Mouse (Mus musculus) midbrain, postnatal 0 days (tissue): ENCODE results near the gene Depdc1b. TPM values are rescaled to one million over a fixed set of nuclear protein-coding genes. Genes with fewer than 3 reads are reported as not detected.

Experiments used
- ATAC-seq: fragments of 200-750 bp; cut with Nextera tagmentation; 2 replicates; pipeline ENCODE4 v1.8.0; 2017; ENCODE audit warnings: moderate number of reproducible peaks, mild to moderate bottlenecking, moderate TSS enrichment, moderate library complexity; ENCODE audit not compliant: low FRiP score
- DNase-seq: peaks from one replicate; pipeline ENCODE4 v3.0.0-alpha.2; 2015; ENCODE audit warnings: low spot score
- H3K27ac ChIP-seq: fragments of 300-500 bp; sonication (generic); 2 replicates; pipeline ENCODE4 v1.5.1; 2014; ENCODE audit warnings: low read depth, mild to moderate bottlenecking, low read length, mixed read lengths
- H3K27me3 ChIP-seq: fragments of 300-500 bp; sonication (generic); 2 replicates; pipeline ENCODE4 v1.6.1; 2014; ENCODE audit warnings: low read length, control low read depth, mixed read lengths; ENCODE audit not compliant: insufficient read depth
- H3K36me3 ChIP-seq: fragments of 300-500 bp; sonication (generic); 2 replicates; pipeline ENCODE4 v1.6.1; 2014; ENCODE audit warnings: low read length, control low read depth, mixed read lengths; ENCODE audit not compliant: insufficient read depth
- H3K4me1 ChIP-seq: fragments of 300-500 bp; sonication (generic); 2 replicates; pipeline ENCODE4 v1.6.1; 2014; ENCODE audit warnings: mild to moderate bottlenecking, control low read depth, antibody characterized with exemption, low read length, mixed read lengths; ENCODE audit not compliant: insufficient read depth
- H3K4me2 ChIP-seq: fragments of 300-500 bp; sonication (generic); 2 replicates; pipeline ENCODE4 v1.6.1; 2014; ENCODE audit warnings: low read depth, mild to moderate bottlenecking, low read length, mixed read lengths; ENCODE audit not compliant: poor library complexity, severe bottlenecking
- H3K4me3 ChIP-seq: fragments of 300-500 bp; sonication (generic); 2 replicates; pipeline ENCODE4 v1.5.1; 2014; ENCODE audit warnings: low read depth, mild to moderate bottlenecking, low read length, moderate library complexity
- H3K9ac ChIP-seq: fragments of 300-500 bp; sonication (generic); replicated peaks from 2 replicates; pipeline ENCODE4 v1.6.1; 2014; ENCODE audit warnings: mild to moderate bottlenecking, low read length, moderate library complexity, mixed read lengths; ENCODE audit not compliant: poor library complexity, severe bottlenecking
- H3K9me3 ChIP-seq: fragments of 300-500 bp; sonication (generic); 2 replicates; pipeline ENCODE4 v1.6.1; 2016; ENCODE audit warnings: low read length, control low read depth
- CTCF ChIP-seq: IDR thresholded peaks from 2 replicates; pipeline ENCODE4 v1.5.1; 2016; ENCODE audit warnings: antibody characterized with exemption, mild to moderate bottlenecking
- WGBS: fragments of 180-500 bp; shearing (Covaris S2); extraction: QIAGEN DNeasy Blood & Tissue Kit; methylation state at CpG from one replicate; pipeline ENCODE4 v1.1.7; 2014; 5-methylcytosine and 5-hydroxymethylcytosine counted together
- polyA plus RNA-seq: library from polyadenylated mRNA; unstranded; fragments of >200 nt; fragmentation: Nextera tagmentation; extraction: Ambion mirVana; gene quantifications from 2 replicates; pipeline ENCODE4 v1.2.1, GENCODE M21; 2015
- total RNA-seq: library from RNA; depleted of rRNA; stranded (reverse); fragments of >200 nt; gene quantifications from 2 replicates; pipeline ENCODE4 v1.2.3, GENCODE M21; 2014

Depdc1b gene
- total and polyA plus RNA-seq, 2 experiments from 2014 or later, result 0.64 to 1.0 TPM

GRCm38 (mm10) chr13:108353781-108354180, 37.6 kb downstream of the Depdc1b start:
- Histone ChIP-seq H3K27me3 (no peaks in the 10 kb centered on the region), H3K36me3 (no peaks in the 10 kb centered on the region), H3K9ac (no peak overlapping the region), H3K27ac (no peak overlapping the region), H3K9me3 (no peaks in the 10 kb centered on the region), H3K4me3 (no peak overlapping the region), H3K4me2 (no peak overlapping the region), H3K4me1 (no peaks in the 10 kb centered on the region)
- WGBS, result 86% methylated on average over 5 of the region's 5 CpGs
- peak; percentile 60 for TF ChIP-seq CTCF
- DNase-seq (no peak), ATAC-seq (no peak)

- Histone ChIP-seq H3K4me3 (no peak overlapping the region), H3K9me3 (no peaks in the 10 kb centered on the region), H3K27me3 (no peaks in the 10 kb centered on the region), H3K27ac (no peak overlapping the region), H3K4me1 (no peaks in the 10 kb centered on the region), H3K36me3 (no peaks in the 10 kb centered on the region), H3K9ac (no peak overlapping the region), H3K4me2 (no peak overlapping the region)
- WGBS, result 82% methylated on average over 12 of the region's 12 CpGs
- DNase-seq, result no peak
- no peak for ATAC-seq
- no peak for TF ChIP-seq CTCF
Observed at GRCm38 (mm10) chr13:108354804-108355552, 38.8 kb downstream of the Depdc1b start.

GRCm38 (mm10) chr13:108357362-108357761, 41.2 kb downstream of the Depdc1b start:
- Histone ChIP-seq H3K4me1 (no peaks in the 10 kb centered on the region), H3K4me3 (no peak overlapping the region), H3K36me3 (no peaks in the 10 kb centered on the region), H3K9ac (no peak overlapping the region), H3K9me3 (no peaks in the 10 kb centered on the region), H3K4me2 (no peak overlapping the region), H3K27ac (no peak overlapping the region), H3K27me3 (no peaks in the 10 kb centered on the region)
- ATAC-seq (no peak), DNase-seq (no peak)
- TF ChIP-seq CTCF, result no peak
- WGBS, result 15% methylated on average over 10 of the region's 10 CpGs

- H3K36me3 ChIP-seq, result no peaks in the 10 kb centered on the region
- DNase-seq, result peak; percentile 41
Observed at GRCm38 (mm10) chr13:108358228-108358627, 42.1 kb downstream of the Depdc1b start.

GRCm38 (mm10) chr13:108367496-108367895, 51.4 kb downstream of the Depdc1b start:
- 95% methylated on average over 12 of the region's 12 CpGs for WGBS
- no peak for ATAC-seq

More at GRCm38 (mm10) chr13:108358228-108358627, 42.1 kb downstream of the Depdc1b start:
- Histone ChIP-seq H3K4me3 (no peak overlapping the region), H3K4me2 (no peak overlapping the region), H3K9ac (no peak overlapping the region), H3K27me3 (no peaks in the 10 kb centered on the region), H3K27ac (no peak overlapping the region), H3K9me3 (no peaks in the 10 kb centered on the region), H3K4me1 (no peaks in the 10 kb centered on the region)
- no peak for ATAC-seq
- WGBS, result 40% methylated on average over 3 of the region's 3 CpGs
- no peak for TF ChIP-seq CTCF

GRCm38 (mm10) chr13:108370241-108370941, 54.3 kb downstream of the Depdc1b start:
- Histone ChIP-seq H3K36me3 (no peaks in the 10 kb centered on the region), H3K4me3 (no peak overlapping the region), H3K27ac (no peak overlapping the region), H3K27me3 (no peaks in the 10 kb centered on the region), H3K4me1 (no peaks in the 10 kb centered on the region), H3K4me2 (no peak overlapping the region), H3K9me3 (no peaks in the 10 kb centered on the region), H3K9ac (no peak overlapping the region)
- 94% methylated on average over 5 of the region's 5 CpGs for WGBS
- ATAC-seq (no peak), DNase-seq (no peak)
- TF ChIP-seq CTCF, result no peak

More at GRCm38 (mm10) chr13:108367496-108367895, 51.4 kb downstream of the Depdc1b start:
- DNase-seq, result no peak
- Histone ChIP-seq H3K27me3 (no peaks in the 10 kb centered on the region), H3K9me3 (no peaks in the 10 kb centered on the region), H3K36me3 (no peaks in the 10 kb centered on the region), H3K4me3 (no peak overlapping the region), H3K4me2 (no peak overlapping the region), H3K4me1 (no peaks in the 10 kb centered on the region), H3K27ac (no peak overlapping the region), H3K9ac (no peak overlapping the region)
- TF ChIP-seq CTCF, result no peak
